Mouse (Mus musculus): ENCODE results near the gene Erv3.

The Erv3 gene

GRCm38 (mm10) chr2:131859721-131860120 lies at the start of gene Erv3:
Gene Erv3, minus strand, starts transcription at chr2:131859747.
- no peak for DNase-seq

GRCm38 (mm10) chr2:131908906-131909305 lies 49.4 kb upstream of the Erv3 start:
- no peak for DNase-seq

- no peak for DNase-seq
Observed at GRCm38 (mm10) chr2:131908351-131908861, 48.9 kb upstream of the Erv3 start.

GRCm38 (mm10) chr2:131907311-131907710 lies 47.8 kb upstream of the Erv3 start:
- no peak for DNase-seq

GRCm38 (mm10) chr2:131906846-131907245 lies 47.3 kb upstream of the Erv3 start:
- no peak for DNase-seq

GRCm38 (mm10) chr2:131906266-131906665 lies 46.7 kb upstream of the Erv3 start:
- no peak for DNase-seq

GRCm38 (mm10) chr2:131905776-131906175 lies 46.2 kb upstream of the Erv3 start:
- DNase-seq, result no peak

- DNase-seq, result peak; percentile 65
Observed at GRCm38 (mm10) chr2:131905025-131905424, 45.5 kb upstream of the Erv3 start.

GRCm38 (mm10) chr2:131902867-131903266 lies 43.3 kb upstream of the Erv3 start:
- DNase-seq, result peak; percentile 27

- no peak for DNase-seq
Observed at GRCm38 (mm10) chr2:131902423-131902822, 42.9 kb upstream of the Erv3 start.

GRCm38 (mm10) chr2:131897336-131898109 lies 38.0 kb upstream of the Erv3 start:
- DNase-seq, result no peak

GRCm38 (mm10) chr2:131896011-131896410 lies 36.5 kb upstream of the Erv3 start:
- no peak for DNase-seq

GRCm38 (mm10) chr2:131895106-131895505 lies 35.6 kb upstream of the Erv3 start:
- DNase-seq, result no peak

- no peak for DNase-seq
Observed at GRCm38 (mm10) chr2:131892534-131892933, 33.0 kb upstream of the Erv3 start.

- no peak for DNase-seq
Observed at GRCm38 (mm10) chr2:131888233-131888632, 28.7 kb upstream of the Erv3 start.

- DNase-seq, result no peak
Observed at GRCm38 (mm10) chr2:131886503-131887160, 27.1 kb upstream of the Erv3 start.

GRCm38 (mm10) chr2:131883136-131883535 lies 23.6 kb upstream of the Erv3 start:
- no peak for DNase-seq

- DNase-seq, result no peak
Observed at GRCm38 (mm10) chr2:131881766-131882165, 22.2 kb upstream of the Erv3 start.

GRCm38 (mm10) chr2:131876551-131877265 lies 17.2 kb upstream of the Erv3 start:
- no peak for DNase-seq

- DNase-seq, result no peak
Observed at GRCm38 (mm10) chr2:131873376-131873775, 13.8 kb upstream of the Erv3 start.

GRCm38 (mm10) chr2:131868983-131869382 lies 9.4 kb upstream of the Erv3 start:
- no peak for DNase-seq

GRCm38 (mm10) chr2:131866676-131867075 lies 7.1 kb upstream of the Erv3 start:
- no peak for DNase-seq

- no peak for DNase-seq
Observed at GRCm38 (mm10) chr2:131864262-131864796, 4.8 kb upstream of the Erv3 start.
